Mouse (Mus musculus): ENCODE measurements at regions not wholly inside any gene's neighbourhood (a gene's known extent, or its start where the extent isn't known, plus 50 kb on each side); places are given as distances from the start of the nearest gene placed in this dataset.
A peak's percentile ranks its signal among the peaks of the same experiment; 100 is the strongest.

DNA sequence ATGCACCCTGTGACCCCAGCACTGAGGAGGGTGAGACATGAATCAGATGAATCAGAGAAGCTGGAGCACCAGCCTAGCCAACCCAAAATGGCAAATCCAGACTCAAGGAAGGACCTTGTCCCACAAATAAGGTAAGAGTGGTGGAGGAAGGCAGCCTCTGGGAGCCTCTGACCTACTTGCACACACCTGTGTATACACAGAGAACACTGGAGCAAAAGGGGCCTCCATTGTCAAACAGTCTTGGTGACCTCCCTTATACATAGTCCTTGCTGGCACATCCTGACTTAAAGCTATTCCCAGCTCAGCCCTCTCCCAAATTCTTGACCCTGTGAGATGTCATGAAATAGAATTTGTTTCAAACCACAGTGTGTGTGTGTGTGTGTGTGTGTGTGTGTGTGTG is 57.1 kb downstream of the Inhbb start:
- no peak for DNase-seq (ENCODE audit: low spot score)

- DNase-seq (ENCODE audit: low spot score) = no peak
Measured at GRCm38 (mm10) chr1:119358096-119358495, 64.0 kb downstream of the Inhbb start.

DNA sequence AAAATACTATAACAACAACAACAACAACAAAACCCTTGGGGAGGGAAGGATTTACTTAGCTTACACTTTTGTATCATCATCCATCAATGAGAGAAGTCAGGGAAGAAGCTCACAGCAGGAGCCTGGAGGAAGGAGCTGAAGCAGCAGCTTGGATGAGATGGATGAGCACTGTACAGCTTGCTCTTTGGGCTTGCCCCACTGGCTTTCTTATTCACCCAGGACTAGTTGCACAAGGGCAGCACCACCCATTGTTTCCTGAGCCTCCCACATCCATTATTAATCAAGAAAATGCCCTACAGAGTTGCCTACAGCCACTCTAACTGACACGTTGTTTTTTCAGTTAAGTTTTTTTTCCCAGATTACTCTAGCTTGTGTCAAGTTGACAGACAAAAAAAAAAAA is 65.1 kb downstream of the Inhbb start:
- DNase-seq (ENCODE audit: low spot score) = no peak

DNA sequence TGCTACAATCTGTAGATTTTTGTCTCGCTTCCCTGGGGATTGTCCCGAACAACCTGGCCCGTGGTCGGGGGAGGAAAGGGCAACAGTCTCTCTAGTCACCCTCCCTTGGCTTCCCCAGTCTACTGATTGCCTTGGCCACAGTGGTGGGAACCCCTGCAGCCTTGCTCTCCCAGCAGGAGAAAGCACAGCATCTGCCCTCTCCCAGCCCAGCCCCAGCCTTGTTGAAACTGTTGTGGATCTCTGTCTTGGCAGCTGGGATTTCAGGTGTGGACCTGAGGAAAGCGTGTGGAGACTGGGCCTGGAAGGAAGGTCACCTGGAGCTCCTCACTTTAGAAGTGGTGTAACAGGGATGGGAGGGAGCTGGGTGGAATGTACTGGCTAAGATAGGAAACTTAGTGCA is 66.6 kb downstream of the Inhbb start:
- DNase-seq (ENCODE audit: low spot score) = no peak

DNA sequence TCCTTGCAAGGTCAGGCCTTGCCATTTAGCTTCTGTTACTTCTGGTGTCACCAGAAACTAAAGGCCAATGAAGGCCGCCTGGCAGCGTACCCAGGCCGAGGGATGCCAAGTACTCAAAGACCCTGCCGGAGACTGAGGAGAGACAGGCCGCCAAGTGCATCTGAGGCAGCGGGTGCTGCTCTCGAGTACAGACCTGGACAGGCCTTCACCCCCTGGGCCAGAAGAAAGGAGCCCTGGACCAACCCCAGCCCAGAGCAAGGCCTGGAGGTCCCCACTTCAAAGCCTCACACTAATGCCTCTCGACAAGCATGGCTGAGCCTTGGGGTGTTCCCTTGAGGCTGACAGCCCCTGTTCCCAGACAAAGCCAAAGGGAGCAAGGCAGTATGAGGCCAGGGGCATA is 70.5 kb downstream of the Inhbb start:
- DNase-seq (ENCODE audit: low spot score) = no peak

GRCm38 (mm10) chr1:119350846-119351245 is 71.2 kb downstream of the Inhbb start:
- DNase-seq (ENCODE audit: low spot score) = no peak

- no peak for DNase-seq (ENCODE audit: low spot score)
Measured at GRCm38 (mm10) chr1:119350296-119350695, 71.8 kb downstream of the Inhbb start.

- DNase-seq (ENCODE audit: low spot score) = no peak
Measured at GRCm38 (mm10) chr1:119348456-119349208, 73.4 kb downstream of the Inhbb start.

DNA sequence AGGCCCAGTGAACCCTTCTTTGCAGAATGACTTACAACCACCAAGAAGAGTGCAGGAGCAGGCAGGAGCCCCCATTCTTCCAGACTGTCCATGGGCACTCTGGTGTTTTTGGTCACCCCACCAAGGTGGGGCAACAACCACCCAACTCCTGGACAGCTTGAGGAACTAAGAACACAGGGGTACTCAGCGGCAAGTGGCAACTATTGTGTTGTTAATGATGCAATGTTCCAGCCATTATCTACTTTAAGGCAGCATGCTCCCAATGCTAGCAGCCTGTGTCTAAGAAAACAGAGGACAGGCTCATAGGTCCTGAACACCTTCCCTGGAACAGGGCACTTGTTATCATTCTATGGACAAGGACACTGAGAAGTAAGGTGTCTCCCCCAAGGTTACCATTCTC is 74.3 kb downstream of the Inhbb start:
- DNase-seq (ENCODE audit: low spot score) = no peak

- no peak for DNase-seq (ENCODE audit: low spot score)
Measured at GRCm38 (mm10) chr1:119346634-119347155, 75.4 kb downstream of the Inhbb start.

DNA sequence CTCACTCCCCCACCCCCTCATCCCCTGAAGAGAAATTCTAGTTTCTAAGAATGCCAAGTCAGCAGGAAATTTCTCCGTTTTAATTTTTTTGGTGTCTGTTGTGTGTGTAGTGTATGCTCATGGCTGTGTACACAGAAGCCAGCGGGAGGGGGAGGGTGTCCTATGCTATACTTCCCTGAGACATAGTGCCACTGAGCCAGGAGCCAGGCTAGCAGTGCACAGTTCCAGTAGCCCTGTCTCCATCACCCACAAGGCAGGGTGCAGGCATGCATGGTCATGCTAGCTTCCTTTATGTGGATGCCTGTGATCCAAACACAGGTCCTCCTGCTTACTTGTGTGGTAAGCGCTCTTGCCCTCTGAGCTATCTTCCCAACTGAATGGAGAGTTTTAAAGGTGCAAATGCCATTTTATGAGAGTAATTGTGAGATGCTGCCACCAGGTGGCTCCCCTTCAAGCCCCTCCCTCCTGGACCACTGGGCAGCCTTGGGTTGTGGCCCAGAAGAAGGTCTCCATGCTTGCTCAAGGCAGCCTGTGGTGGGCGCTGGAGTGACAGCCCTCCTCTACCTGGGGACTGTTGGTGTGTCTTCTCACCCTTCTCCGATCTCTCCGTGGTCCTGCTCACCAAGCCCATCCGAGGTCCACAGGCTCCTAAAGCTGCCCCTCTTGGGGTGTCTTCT is 76.8 kb downstream of the Inhbb start:
- no peak for DNase-seq (ENCODE audit: low spot score)

DNA sequence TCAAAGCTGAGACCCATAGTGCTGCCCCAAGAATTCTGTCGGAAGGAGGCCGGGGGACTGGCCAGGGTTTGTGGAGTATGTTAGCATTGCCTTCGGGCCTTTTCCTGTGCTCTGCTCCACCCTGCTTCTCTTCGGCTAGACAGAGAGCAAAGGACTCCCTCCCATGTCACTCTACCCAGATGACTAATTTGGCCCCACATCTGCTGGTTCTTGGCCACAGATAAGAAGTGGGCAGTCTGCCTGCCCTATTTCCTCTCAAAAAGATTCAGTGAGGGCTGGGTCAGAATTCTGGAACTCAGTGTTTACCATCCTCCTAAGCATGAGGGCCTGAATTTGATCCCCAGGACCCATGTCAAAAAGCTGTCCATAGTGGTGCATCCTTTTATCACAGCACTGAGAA is 78.0 kb downstream of the Inhbb start:
- DNase-seq (ENCODE audit: low spot score) = no peak

GRCm38 (mm10) chr1:119335171-119335570 is 86.9 kb downstream of the Inhbb start:
- no peak for DNase-seq (ENCODE audit: low spot score)

DNA sequence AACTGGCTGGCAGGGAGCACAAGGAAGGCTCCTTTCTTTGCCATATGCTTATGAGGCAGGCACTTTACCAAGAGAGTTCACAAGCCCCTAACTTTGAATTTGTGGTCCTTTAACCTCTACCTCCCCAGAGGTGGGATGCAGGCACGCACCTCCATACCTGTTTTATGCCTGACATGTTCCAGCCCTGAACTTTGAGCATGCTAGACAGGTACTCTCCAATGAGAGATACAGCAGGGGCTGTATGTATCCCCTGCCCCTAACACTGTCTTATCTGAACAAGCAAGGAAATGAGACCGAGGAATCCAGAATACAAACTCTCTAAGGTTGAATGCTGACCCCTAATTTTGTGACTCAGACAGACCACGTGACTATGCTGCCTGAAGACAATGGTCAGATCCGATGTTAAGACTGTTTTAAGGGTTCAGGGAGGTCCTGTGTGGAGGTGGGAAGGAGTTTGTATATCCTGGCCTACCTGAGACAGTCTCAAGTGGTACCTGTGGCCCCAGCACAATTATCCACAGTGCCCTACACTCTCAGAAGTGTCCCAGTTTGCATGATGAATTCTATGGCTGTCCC is 91.2 kb downstream of the Inhbb start:
- no peak for DNase-seq (ENCODE audit: low spot score)

DNA sequence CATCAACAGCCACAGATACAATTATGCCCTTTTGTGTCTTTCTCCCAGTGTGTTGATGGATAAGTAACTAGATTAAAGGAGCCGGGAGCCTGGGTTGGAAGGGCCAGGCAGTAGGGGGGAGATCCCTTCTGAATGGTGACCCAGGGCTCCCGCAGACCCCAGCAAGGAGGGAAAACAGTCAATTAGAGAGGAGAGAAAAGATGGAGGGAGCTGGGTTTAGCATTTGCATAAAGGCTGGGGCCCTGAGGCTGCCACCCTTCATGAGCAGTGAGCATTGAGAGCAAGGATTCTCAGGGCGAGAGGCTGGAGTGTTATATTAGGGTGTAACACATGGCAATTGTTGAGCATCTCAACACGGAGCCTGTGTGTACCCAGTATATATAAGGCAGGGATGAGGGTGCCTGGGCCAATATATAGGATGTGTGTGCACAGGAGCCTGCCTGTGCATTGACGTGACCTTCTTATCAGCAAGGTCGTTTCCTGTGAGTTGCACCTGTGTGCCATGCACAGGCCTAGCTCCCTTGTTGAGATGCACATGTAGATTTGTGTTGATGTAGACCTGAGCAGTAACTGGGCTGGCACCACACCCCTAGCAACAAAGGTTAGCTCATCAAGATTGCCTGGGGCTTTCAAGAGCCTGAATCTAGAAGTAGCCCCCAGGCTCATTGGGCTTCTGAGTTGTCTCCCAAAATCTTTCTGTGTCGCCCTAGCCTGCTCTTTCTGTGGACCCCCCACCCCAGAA is 92.2 kb downstream of the Inhbb start:
- DNase-seq (ENCODE audit: low spot score) = no peak

DNA sequence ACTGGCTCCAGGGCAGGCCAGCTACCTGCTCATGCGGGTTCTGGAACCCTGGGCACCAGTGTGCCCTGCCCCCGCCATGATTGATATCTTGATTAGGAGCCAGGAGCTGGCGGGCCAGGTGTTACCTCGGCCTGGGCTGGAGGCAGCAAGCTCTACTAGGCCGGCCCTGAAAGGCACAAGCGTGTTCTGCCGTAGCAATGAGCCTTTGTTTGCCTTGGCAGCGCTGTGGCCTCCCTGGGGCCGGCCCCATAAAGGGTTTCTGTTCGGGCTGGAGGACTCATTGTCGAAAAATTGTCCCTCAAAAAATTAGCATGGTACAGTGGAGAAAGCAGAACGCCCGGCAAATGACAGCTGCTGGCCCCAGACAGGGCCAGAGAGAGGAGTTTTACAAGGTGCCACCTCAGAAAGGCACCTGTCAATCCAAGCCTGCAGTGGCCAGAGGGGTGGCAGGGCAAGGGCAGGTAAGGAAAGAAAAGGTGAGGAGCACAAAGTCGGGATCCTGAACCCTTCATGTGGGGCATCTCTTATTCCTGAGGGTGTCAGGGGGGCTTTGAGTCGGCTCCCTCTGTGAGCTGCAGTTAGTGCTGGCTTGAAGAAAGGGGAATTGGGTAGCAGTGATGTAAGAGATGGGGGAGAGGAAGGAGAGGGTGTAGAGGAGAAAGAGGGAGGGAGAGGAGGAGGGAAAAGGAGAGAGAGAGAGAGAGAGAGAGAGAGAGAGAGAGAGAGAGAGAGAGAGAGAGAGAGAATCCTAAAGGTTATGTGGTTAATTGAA is 92.9 kb downstream of the Inhbb start:
- DNase-seq (ENCODE audit: low spot score) = peak; percentile 51

DNA sequence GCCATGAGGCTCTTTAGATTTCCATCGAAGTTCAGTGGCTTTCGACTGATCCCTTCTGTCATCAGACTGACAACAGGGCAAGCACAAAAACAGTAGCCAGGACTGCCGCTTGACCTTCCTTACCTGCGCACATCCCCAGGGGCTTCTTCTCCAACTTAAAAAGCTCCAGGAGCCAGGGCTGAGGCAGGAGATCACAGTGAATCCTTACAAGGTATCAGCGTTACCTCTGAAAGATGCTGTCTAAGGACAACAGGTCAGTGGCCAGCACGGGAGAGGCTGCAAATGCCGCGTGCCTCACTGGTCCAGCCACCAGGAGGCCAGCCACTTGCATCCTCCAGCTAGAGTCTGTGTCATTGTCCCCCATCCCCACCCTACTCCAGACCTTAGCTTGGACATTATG is 97.5 kb downstream of the Inhbb start:
- no peak for DNase-seq (ENCODE audit: low spot score)

DNA sequence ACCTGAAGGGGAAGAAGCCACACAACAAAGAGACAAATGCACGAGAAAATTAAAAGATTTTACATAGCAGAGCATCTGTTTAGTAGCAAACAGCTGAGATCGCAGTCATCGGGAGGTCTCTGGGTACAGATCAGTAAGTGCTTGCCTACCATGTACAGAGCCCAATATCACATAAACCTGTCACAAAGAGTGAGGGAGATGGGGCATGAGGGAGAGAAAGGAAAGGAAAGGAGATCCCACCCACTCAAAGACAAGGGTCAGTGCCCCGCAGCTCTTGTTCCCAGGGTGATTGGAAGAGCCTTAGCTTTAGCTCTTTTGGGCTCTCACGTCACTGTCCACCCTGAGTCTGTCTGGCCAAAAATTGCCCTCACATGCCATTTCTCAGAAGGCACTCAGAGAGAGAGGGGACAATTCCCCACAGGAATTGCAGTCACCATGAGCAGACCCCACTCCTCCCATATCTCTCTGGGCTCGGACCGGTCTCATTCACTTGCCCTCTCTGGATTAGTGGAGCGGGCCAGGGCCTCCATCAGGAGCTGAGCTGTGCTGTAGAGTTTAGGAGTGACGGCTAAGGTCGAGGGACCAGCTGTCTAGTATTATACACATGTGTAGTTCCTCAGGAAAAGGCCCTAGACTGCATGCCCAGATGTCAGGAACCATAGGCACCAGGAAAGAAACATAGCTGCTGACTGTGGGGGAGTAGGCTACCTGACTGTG is 99.6 kb downstream of the Inhbb start:
- DNase-seq (ENCODE audit: low spot score) = no peak

DNA sequence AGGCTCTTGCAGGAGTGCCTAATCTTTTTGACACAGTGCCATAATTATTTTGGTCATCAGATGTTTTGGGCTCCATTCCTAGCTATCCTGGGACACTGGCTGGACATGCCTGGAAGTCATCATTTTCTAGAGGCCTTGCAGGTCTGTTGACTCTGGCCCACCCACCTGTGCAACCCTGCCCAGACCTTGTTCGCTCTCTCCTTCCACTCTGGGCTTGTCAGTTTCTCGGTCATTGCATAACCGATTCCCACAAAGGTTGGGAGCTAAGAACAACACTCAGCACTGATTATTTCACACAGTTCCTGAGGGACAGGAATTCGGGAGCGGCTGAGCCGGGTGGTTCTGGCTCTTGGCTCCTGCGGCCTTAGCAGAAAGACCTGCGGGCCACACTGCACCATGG is 100.2 kb downstream of the Inhbb start:
- no peak for DNase-seq (ENCODE audit: low spot score)

- no peak for DNase-seq (ENCODE audit: low spot score)
Measured at GRCm38 (mm10) chr1:119317006-119317405, 105.0 kb downstream of the Inhbb start.

- DNase-seq (ENCODE audit: low spot score) = peak; percentile 29
Measured at GRCm38 (mm10) chr1:119308719-119309365, 113.2 kb downstream of the Inhbb start.

All from layer of hippocampus, adult 11-12 months (tissue).